Mouse (Mus musculus): Measurements from ENCODE around the gene Cd5. TPM values are rescaled to one million over a fixed set of nuclear protein-coding genes. Genes with fewer than 3 reads are reported as not detected.

Gene Cd5
- total RNA-seq, 2 experiments from 2014 or later: 0.38 TPM; not detected in 1

GRCm38 (mm10) chr19:10759525-10759924 is 20.7 kb upstream of the Cd5 start:
- no peak for DNase-seq (ENCODE audit: low spot score in 2 of 2)

DNA sequence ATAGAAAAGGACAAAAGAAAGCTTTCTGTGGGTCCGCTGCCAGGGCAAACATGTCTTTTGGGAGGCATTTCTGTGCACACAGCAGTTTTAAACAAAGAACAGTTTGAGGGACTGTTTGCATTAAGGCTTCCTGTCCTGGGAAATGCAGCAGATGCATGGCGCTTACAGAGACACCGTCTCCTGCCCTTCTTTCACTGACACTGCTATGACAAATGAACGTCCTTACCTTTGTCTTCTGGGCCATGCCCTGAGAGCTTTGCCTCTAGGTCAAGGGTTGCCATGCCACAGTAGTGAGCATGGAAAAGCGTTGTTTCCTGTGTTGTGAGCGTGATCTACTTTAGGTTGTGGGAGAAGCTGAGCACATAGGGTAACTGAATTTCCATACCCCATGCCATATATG is 19.9 kb upstream of the Cd5 start:
- DNase-seq (ENCODE audit: low spot score in 2 of 2): no peak

GRCm38 (mm10) chr19:10757526-10757925 is 18.7 kb upstream of the Cd5 start:
- DNase-seq (ENCODE audit: low spot score in 2 of 2): no peak

DNA sequence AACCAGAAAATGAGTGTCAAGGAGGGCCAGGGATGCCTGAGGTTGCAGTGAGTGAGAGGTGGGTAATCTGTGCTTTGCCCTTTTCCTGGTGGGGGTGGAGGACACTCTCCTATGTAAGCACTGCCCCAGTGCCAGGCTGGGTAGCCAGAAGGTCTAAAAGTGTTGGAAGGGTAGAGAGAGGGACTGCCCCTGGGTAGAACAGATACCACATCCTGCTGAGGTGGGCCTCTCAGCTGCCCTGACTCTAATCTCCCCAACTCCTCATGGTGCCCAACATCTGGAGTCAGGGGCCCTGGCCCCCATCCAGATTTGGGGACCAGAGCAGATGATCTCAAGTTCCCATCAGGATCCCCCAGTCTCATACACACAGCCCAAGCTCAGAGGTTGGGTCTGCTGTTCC is 18.3 kb upstream of the Cd5 start:
- no peak for DNase-seq (ENCODE audit: low spot score in 2 of 2)

DNA sequence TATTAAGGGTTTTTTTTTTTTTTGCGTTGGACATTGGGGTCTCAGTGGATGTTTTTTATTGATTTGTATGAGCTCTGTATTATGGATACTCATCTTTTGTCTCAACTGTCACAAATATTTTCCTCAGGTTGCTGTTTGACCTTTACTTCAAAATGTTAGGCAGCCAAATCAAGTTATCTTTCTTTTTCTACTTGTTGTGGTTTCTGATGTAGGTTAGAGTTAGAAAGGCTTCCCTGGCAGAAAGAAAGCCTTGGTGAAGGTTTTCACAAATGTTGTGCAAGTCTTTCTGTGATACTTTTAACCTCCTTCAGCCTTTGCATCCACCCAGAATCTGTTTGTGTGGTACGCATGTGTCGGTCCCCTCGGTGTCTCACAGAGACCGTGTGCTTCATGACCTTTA is 13.8 kb upstream of the Cd5 start:
- DNase-seq (ENCODE audit: low spot score in 2 of 2): no peak

DNA sequence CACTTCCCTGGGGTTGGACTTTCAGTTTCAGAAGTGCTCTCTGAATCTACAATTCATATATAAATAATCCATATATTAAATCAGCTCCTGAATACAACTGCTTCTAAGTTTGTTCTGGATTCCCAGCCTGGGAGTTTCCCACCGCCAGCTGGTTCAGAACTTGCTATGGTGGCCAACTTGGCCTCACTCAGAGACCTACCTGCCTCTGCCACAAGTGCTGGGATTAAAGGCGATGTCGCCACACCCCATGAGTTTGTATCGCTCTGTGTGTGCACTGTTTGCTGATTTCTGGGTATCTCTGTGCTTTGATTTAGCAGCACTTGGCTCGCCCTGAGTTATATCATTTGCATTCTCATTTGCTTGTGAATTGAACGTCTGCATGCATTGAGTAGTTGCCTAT is 13.3 kb upstream of the Cd5 start:
- DNase-seq (ENCODE audit: low spot score in 2 of 2): no peak

GRCm38 (mm10) chr19:10751607-10752006 is 12.8 kb upstream of the Cd5 start:
- DNase-seq (ENCODE audit: low spot score in 2 of 2): no peak

DNA sequence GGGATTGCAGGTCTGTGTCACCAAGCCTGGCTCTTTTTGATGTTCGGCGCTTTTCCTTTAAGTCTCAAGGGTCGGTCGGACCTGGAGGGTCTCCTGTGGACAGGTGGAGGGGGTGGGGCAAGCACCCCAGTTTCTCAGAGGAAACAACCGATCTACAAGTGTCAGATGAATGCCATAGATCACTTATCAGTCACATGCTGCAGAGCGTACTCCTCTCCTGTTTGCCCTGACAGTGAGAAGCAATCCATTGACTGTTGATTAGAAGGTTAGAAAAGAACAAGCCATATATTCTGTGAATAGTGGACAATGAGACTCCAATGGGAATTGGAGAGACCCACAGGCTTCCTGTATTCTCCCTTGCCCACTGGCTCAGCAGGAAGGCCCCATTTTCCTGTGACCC is 11.4 kb upstream of the Cd5 start:
- no peak for DNase-seq (ENCODE audit: low spot score in 2 of 2)

DNA sequence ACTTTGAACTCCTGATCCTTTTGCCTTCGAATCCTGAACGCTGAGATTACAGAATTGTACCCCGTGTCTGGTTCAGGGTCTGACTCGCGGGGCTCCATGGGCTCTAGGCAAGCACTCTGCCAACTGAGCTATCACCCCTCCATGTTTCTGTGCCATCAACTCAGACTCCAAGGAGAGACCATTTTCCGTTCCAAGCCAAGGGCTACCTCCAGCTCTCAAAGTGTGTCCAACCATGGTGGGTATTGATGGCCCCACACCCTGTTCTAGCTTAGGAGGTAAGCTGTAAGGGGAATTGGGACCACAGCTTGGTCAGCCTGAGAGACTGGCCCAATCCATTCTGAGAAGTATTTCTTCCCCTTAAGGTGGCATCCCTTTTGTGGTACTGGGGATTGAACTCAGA is 10.5 kb upstream of the Cd5 start:
- no peak for DNase-seq (ENCODE audit: low spot score in 2 of 2)

DNA sequence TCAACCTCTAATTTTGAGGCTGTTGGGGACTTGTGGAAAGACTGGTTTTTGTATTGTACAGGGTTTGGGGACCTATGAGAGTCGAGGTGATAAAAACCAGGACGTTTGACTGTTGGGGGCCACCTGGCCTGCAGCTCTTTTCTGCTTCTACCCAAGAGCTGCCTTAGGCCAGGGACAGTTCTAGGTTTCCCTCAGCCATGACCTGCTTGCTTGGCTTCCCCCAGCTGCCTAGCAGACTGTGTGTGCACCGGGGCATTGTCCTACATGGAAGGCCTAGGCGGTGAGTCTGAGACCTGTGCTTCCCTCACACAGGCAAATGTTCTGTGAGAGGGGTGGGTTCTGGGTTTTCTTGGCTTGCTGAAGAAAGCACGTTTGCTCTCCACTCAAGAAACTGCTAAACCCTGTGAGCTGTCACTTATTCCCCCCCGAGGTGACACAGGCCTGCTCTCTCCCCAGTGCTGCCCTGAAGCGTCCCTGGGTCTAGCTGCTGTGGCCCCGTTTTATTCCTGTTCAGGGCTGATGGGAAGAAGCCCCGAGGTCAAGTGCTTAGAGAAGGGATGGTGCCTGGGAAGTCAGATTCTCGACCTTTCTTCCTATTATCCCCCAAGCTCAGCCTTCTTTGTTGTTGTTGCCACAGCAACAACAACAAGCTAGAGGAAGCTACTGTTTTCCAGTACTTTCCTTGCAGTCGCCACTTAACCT is 9.8 kb upstream of the Cd5 start:
- DNase-seq (ENCODE audit: low spot score in 2 of 2): no peak

GRCm38 (mm10) chr19:10747718-10748117 is 8.9 kb upstream of the Cd5 start:
- DNase-seq (ENCODE audit: low spot score in 2 of 2): no peak

GRCm38 (mm10) chr19:10747182-10747581 is 8.4 kb upstream of the Cd5 start:
- no peak for DNase-seq (ENCODE audit: low spot score in 2 of 2)

DNA sequence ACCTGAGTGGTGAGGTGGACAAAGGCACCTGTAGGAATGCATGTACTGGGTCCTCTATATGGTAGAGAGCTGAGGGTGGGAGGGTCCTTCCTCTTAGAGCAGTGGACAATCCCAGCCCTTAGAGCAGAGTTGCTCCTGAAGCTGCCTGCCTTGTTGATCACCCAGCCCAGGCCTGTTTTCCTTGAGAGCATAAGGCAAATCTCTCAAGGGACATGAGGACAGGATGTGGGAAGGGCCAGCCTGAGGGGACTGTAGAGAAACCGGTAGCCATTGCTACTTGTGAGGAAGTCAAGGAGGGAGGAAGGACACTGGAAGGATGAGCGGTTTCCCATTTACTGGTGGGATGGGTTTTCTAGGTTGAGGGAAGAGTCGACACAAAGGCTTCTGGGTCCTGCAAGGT is 3.8 kb upstream of the Cd5 start:
- DNase-seq (ENCODE audit: low spot score in 2 of 2): no peak

- DNase-seq (ENCODE audit: low spot score in 2 of 2): no peak
These were observed 3.3 kb upstream of the Cd5 start for GRCm38 (mm10) chr19:10742145-10742544.

- no peak for DNase-seq (ENCODE audit: low spot score in 2 of 2)
These were observed 2.0 kb upstream of the Cd5 start for GRCm38 (mm10) chr19:10740641-10741440.

DNA sequence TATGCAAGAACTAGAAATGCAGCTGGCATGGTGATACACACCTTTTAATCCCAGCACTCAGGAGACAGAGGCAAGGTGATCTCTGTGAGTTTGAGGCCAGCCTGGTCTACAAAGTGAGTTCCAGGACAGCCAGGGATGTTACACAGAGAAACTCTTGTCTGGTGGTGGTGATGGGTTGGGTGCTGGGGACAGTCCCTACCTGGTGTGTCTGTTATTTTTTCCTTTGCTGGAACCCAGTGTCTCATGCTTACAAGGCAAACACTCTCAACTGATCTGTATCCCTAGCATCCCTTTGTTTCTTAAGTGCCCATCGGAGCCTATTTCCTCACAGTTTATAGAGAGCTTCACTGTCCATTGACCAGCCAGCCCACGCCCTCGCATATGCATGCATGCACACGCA is 1.1 kb upstream of the Cd5 start:
- DNase-seq (ENCODE audit: low spot score in 2 of 2): no peak

DNA sequence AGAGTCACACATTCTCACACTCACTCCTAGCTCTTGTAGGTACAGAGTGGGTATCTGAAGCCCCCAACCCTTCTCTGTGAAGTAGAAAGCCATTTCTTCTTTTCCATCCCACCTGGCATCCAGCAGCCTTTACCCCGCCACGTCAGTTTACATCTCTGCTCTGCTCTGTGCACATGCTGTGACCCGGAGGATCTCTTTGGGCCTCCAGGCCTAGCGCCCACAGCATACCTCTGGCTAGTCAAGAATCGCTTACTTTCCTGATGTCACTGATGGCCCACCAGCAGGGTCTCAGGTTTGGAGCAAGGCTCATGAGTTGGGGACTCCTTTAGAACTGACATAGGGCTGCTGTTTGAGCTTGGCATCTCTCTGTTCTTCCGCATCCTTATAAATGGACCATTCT is 764 bp downstream of the Cd5 start:
- DNase-seq (ENCODE audit: low spot score in 2 of 2): no peak

- no peak for DNase-seq (ENCODE audit: low spot score in 2 of 2)
These were observed 2.9 kb downstream of the Cd5 start for GRCm38 (mm10) chr19:10735861-10736260.

- DNase-seq (ENCODE audit: low spot score in 2 of 2): no peak
These were observed 3.7 kb downstream of the Cd5 start for GRCm38 (mm10) chr19:10735061-10735460.

- no peak for DNase-seq (ENCODE audit: low spot score in 2 of 2)
These were observed 4.2 kb downstream of the Cd5 start for GRCm38 (mm10) chr19:10734554-10734953.

GRCm38 (mm10) chr19:10733501-10734127 is 5.2 kb downstream of the Cd5 start:
- DNase-seq (ENCODE audit: low spot score in 2 of 2): no peak

DNA sequence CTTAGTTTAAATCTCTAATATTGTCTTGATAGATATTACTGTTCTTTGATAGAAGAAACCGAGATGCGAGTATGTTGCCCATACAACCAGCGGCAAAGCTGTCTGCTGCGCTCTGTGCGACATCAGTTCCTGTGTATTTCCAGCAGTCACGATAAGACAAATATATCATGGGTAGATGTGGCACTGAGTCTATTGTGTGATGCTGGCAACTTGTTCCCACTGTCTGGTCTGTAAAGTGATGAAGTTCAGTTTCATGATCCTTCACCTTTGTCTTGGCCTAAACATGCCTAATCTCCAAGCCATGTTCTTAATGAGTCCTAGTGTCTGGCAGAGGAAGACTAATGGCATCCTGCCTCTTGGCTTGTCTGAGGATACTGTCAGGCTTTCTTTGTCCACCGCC is 6.1 kb downstream of the Cd5 start:
- DNase-seq (ENCODE audit: low spot score in 2 of 2): no peak
